8 mouse cellular contexts compared by ENCODE assay signal in the genomic region with DNA sequence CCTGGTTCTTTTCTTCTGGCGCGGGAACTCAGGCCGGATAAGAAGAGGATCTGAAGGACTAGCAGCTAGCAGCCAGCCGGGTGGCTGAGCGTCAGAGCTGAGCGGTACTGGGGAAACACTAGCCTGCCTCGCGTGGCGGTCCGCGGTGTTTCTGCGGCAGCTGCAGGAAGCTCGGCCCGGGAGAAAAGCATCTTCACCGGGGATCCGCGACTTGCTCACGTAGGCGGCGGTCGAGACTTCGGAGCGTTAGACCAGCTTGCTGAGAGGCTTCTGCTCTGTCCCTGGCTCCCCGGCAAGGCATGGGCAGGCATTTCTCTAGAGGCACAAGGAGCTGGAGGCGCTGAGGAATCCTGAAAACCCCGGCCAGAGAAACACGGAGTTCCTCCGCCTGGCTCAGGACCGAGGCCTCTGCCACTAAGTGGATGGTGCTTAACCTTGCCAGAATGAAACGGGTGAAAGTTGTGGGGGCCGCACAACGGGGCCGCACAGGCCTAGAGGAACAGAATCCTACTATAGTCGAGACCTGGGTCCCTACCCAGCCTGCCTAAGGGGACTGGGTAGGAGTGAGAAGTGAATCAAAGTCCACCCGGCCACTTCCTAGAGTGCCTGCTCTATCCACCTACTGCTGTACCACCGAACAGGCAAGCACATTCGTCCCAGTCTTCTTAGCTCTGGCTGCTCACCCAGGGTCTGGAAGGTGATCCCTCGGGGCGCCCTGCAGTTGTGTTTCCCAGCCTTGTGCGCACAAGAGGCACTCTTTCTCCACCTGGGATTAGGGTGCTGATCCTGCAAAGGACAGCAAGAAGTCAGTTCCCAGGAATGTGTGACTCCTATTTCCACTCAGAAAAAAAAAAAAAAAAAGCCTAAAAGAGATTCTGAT. TPM values are rescaled to one million over a fixed set of nuclear protein-coding genes. Genes with fewer than 3 reads are reported as not detected.
DNase-seq lines count a peak whose midpoint lies in the region; ATAC-seq lines count a peak whose summit lies in the region.

No protein-coding gene starts in this region.

- peaks cover 18% of the 10 kb centered on the region for H3K4me1 ChIP-seq in kidney, embryonic 14.5 days (ENCODE audit: control insufficient read depth, insufficient read depth, low read length)
- H3K4me1 ChIP-seq in forebrain, embryonic 16.5 days (replicated peaks; ENCODE audit: control insufficient read depth, insufficient read depth, low read length) = peaks cover 34% of the 10 kb centered on the region

- ATAC-seq in kidney, embryonic 14.5 days (ENCODE audit: low FRiP score, low TSS enrichment) = no peak
- ATAC-seq in forebrain, embryonic 16.5 days = peak; percentile 29
- ATAC-seq in megakaryocyte progenitor cell, adult 5-6 weeks (replicated peaks; ENCODE audit: poor library complexity) = peak; percentile 32

- 0 out of 2 replicates have a peak overlapping the region, but pooled peaks have one; percentile 16 for H3K4me3 ChIP-seq in kidney, embryonic 14.5 days (ENCODE audit: low read length)
- H3K4me3 ChIP-seq in forebrain, embryonic 16.5 days (replicated peaks; ENCODE audit: low read length) = peak overlapping the region; percentile 22; the same call in 1 of the 2 replicates

- DNase-seq in kidney, adult 18-20 months = no peak
- peak; percentile 49 for DNase-seq in brain, adult 2 months (ENCODE audit: low read depth, low spot score)
- DNase-seq in layer of hippocampus, adult 8-10 months (ENCODE audit: low spot score in 2 of 2) = no peak
- no peak for DNase-seq in layer of hippocampus, adult 9-10 months (ENCODE audit: low spot score)
- DNase-seq in adrenal gland, adult 8-10 months = no peak

- peaks cover 82% of the 10 kb centered on the region for H3K27me3 ChIP-seq in kidney, embryonic 14.5 days (ENCODE audit: control insufficient read depth, insufficient read depth, low read length)
- peaks cover 59% of the 10 kb centered on the region for H3K27me3 ChIP-seq in forebrain, embryonic 16.5 days (replicated peaks; ENCODE audit: control insufficient read depth, insufficient read depth, low read length)

- H3K9ac ChIP-seq in kidney, embryonic 14.5 days (ENCODE audit: low read depth, low read length) = no peak overlapping the region
- no peak overlapping the region for H3K9ac ChIP-seq in forebrain, embryonic 16.5 days (replicated peaks; ENCODE audit: low read depth, low read length)

- no peak overlapping the region for H3K27ac ChIP-seq in kidney, embryonic 14.5 days (ENCODE audit: low read depth, low read length)
- H3K27ac ChIP-seq in forebrain, embryonic 16.5 days (ENCODE audit: low read length) = no peak overlapping the region

- H3K4me2 ChIP-seq in kidney, embryonic 14.5 days (replicated peaks; ENCODE audit: low read depth, low read length) = peak overlapping the region; percentile 15; the same call in 1 of the 2 replicates
- peak overlapping the region; percentile 28 for H3K4me2 ChIP-seq in forebrain, embryonic 16.5 days (ENCODE audit: low read length)

- H3K9me3 ChIP-seq in kidney, embryonic 14.5 days (ENCODE audit: control insufficient read depth, low read length) = no peaks in the 10 kb centered on the region
- no peaks in the 10 kb centered on the region for H3K9me3 ChIP-seq in forebrain, embryonic 16.5 days (ENCODE audit: control insufficient read depth, low read length)

- WGBS in kidney, embryonic 14.5 days = 1% methylated on average over 40 of the region's 40 CpGs
- under 1% methylated on average over 40 of the region's 40 CpGs for WGBS in forebrain, embryonic 16.5 days

- no peaks in the 10 kb centered on the region for H3K36me3 ChIP-seq in kidney, embryonic 14.5 days (ENCODE audit: control insufficient read depth, insufficient read depth, low read length)
- H3K36me3 ChIP-seq in forebrain, embryonic 16.5 days (ENCODE audit: control insufficient read depth, insufficient read depth) = no peaks in the 10 kb centered on the region

RNA-seq across cellular contexts. Expression of gene Foxl2, which starts 2.7 kb away (rescaled TPM):
- not detected in 2 replicates for polyA plus RNA-seq in kidney, embryonic 14.5 days (2014; fragmentation: Nextera tagmentation; extraction: Ambion mirVana)
- 0.43 and 0.45 TPM in 2 replicates for polyA plus RNA-seq in forebrain, embryonic 16.5 days (2015; fragmentation: Nextera tagmentation; extraction: Ambion mirVana)
- total RNA-seq in megakaryocyte progenitor cell, adult 5-6 weeks (2015) = not detected in 2 replicates
- not detected in 2 replicates for total RNA-seq in megakaryocyte progenitor cell, adult 5-6 weeks (2017)
- total RNA-seq in layer of hippocampus, adult 8-10 months (2022) = 1 to 10 TPM in 1 of 4 experiments, under 1 TPM in 3; 0.52 to 1.1 (median 0.83) TPM
- total RNA-seq in adrenal gland, adult 8-10 months (2022) = 1 to 10 TPM in 2 of 4 experiments, not detected in 2; 3.0 to 3.5 TPM

RNA-seq across cellular contexts. Expression of gene Faim, which starts 33.8 kb away (rescaled TPM):
- 52.0 and 55.7 TPM in 2 replicates for polyA plus RNA-seq in kidney, embryonic 14.5 days (2014; fragmentation: Nextera tagmentation; extraction: Ambion mirVana)
- 94.1 and 102 TPM in 2 replicates for polyA plus RNA-seq in forebrain, embryonic 16.5 days (2015; fragmentation: Nextera tagmentation; extraction: Ambion mirVana)
- total RNA-seq in megakaryocyte progenitor cell, adult 5-6 weeks (2015) = 45.6 and 51.6 TPM in 2 replicates
- total RNA-seq in megakaryocyte progenitor cell, adult 5-6 weeks (2017) = 115 and 117 TPM in 2 replicates
- 10 to 100 TPM; 45.8 to 55.6 (median 51.0) TPM for total RNA-seq in layer of hippocampus, adult 8-10 months (2022)
- 10 to 100 TPM; 17.6 to 23.5 (median 20.7) TPM for total RNA-seq in adrenal gland, adult 8-10 months (2022)

RNA-seq across cellular contexts. Expression of gene 7420426K07Rik, which starts 49.5 kb away (rescaled TPM):
- not detected in 2 replicates for polyA plus RNA-seq in kidney, embryonic 14.5 days (2014; fragmentation: Nextera tagmentation; extraction: Ambion mirVana)
- not detected in 2 replicates for polyA plus RNA-seq in forebrain, embryonic 16.5 days (2015; fragmentation: Nextera tagmentation; extraction: Ambion mirVana)
- total RNA-seq in megakaryocyte progenitor cell, adult 5-6 weeks (2015) = not detected in 2 replicates
- total RNA-seq in megakaryocyte progenitor cell, adult 5-6 weeks (2017) = not detected in 2 replicates
- total RNA-seq in layer of hippocampus, adult 8-10 months (2022) = not detected
- not detected for total RNA-seq in adrenal gland, adult 8-10 months (2022)
